16 mouse cellular contexts compared by ENCODE assay signal in the genomic region with DNA sequence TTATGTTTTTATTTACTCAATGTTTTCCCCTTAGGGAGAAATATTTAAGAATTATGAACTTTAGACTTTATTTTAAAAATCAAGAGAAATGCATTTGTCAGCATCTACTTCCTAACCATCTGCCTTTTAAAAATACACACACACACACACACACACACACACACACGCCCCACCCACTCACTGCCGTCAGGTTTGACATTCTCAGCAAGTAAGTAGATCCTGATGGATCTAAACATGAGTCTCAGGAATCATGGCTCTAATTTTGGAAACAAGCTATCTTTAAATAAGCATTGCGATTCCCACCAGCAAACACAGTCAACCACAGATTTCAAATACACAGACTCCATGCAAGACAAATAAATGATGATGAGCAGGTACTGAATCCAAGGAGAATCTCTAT.
A peak's percentile ranks its signal among the peaks of the same experiment; 100 is the strongest.
DNase-seq lines count a peak whose midpoint lies in the region; ATAC-seq and TF ChIP-seq lines count a peak whose summit lies in the region.
"Had no signal": no experiment of that assay in that cellular context is flagged by ENCODE, and none has a peak within 500 bp of the region (broad histone marks: within the 10 kb centered on the region; RNA-seq: fewer than 3 reads in every experiment).

No protein-coding gene starts in this region.

- no peak overlapping the region for H3K9ac ChIP-seq in heart, embryonic 11.5 days (ENCODE audit: low read depth, low read length)
- no peak overlapping the region for H3K9ac ChIP-seq in heart, adult 2 months (ENCODE audit: low read depth, low read length)
- peak overlapping the region; percentile 50; the same call in 1 of the 2 replicates for H3K9ac ChIP-seq in liver, embryonic 15.5 days
- H3K9ac ChIP-seq: embryonic facial prominence, embryonic 12.5 days had no signal

- intact Hi-C loops in heart, adult 2 months (cut with DNase I), result no loop called here

- no peak for TF ChIP-seq EP300 in heart, adult 2 months (IDR thresholded peaks at IDR 0.05; ENCODE audit: insufficient read depth, low read depth, low read length)

- no peaks in the 10 kb centered on the region for H3K27me3 ChIP-seq in heart, embryonic 11.5 days (ENCODE audit: control insufficient read depth, insufficient read depth, low read length)
- H3K27me3 ChIP-seq in heart, adult 2 months (ENCODE audit: control insufficient read depth, insufficient read depth, low read length), result no peaks in the 10 kb centered on the region
- no peaks in the 10 kb centered on the region for H3K27me3 ChIP-seq in liver, embryonic 15.5 days
- H3K27me3 ChIP-seq: embryonic facial prominence, embryonic 12.5 days had no signal

- no peak for TF ChIP-seq POLR2A in heart, adult 2 months (IDR thresholded peaks at IDR 0.05; ENCODE audit: insufficient read depth, low read depth, low read length)

- no peak for TF ChIP-seq CTCF in heart, adult 2 months (IDR thresholded peaks at IDR 0.05)

- H3K4me2 ChIP-seq in heart, embryonic 11.5 days, result peak overlapping the region; percentile 25
- H3K4me2 ChIP-seq in liver, embryonic 15.5 days, result peak overlapping the region; percentile 56
- H3K4me2 ChIP-seq: embryonic facial prominence, embryonic 12.5 days; midbrain, embryonic 11.5 days had no signal

- peaks cover 32% of the 10 kb centered on the region for H3K4me1 ChIP-seq in heart, embryonic 11.5 days (ENCODE audit: control insufficient read depth, insufficient read depth, low read length)
- H3K4me1 ChIP-seq in heart, adult 2 months (ENCODE audit: control insufficient read depth, insufficient read depth, low read length), result no peaks in the 10 kb centered on the region; the same call in 1 of the 2 replicates
- peaks cover 72% of the 10 kb centered on the region for H3K4me1 ChIP-seq in liver, embryonic 15.5 days (replicated peaks)

- DNase-seq in heart, adult 2 months, result no peak
- peak; percentile 51 to 61 for DNase-seq in right cerebral cortex, adult 2 months (ENCODE audit: low spot score in 2 of 2)
- no peak for DNase-seq in right cerebral cortex, postnatal 25 days
- DNase-seq in kidney, adult 11 months, result no peak
- no peak for DNase-seq in kidney, postnatal 10 days
- DNase-seq: adrenal gland, adult 8-10 months; cerebellum, adult 18-20 months; lung, adult 18-20 months; lung, postnatal 36 days; retina, postnatal 1 day; thymus, adult 18-20 months had no signal

- H3K79me2 ChIP-seq in heart, adult 2 months (replicated peaks; ENCODE audit: control insufficient read depth, insufficient read depth, low read length), result no peaks in the 10 kb centered on the region

- no peak overlapping the region; the same call in 1 of the 2 replicates for H3K4me3 ChIP-seq in heart, embryonic 11.5 days (ENCODE audit: low read depth, low read length)
- H3K4me3 ChIP-seq in heart, adult 2 months, result no peak overlapping the region
- H3K4me3 ChIP-seq in liver, embryonic 15.5 days (replicated peaks), result peak overlapping the region; percentile 60
- H3K4me3 ChIP-seq: embryonic facial prominence, embryonic 12.5 days had no signal

- H3K9me3 ChIP-seq in heart, embryonic 11.5 days (replicated peaks; ENCODE audit: control insufficient read depth, low read length), result no peaks in the 10 kb centered on the region
- H3K9me3 ChIP-seq in liver, embryonic 15.5 days (replicated peaks), result no peaks in the 10 kb centered on the region
- H3K9me3 ChIP-seq: embryonic facial prominence, embryonic 12.5 days had no signal

- H3K36me3 ChIP-seq in heart, embryonic 11.5 days (ENCODE audit: control insufficient read depth, insufficient read depth, low read length), result no peaks in the 10 kb centered on the region
- no peaks in the 10 kb centered on the region for H3K36me3 ChIP-seq in heart, adult 2 months (ENCODE audit: control insufficient read depth, insufficient read depth, low read length)
- H3K36me3 ChIP-seq in liver, embryonic 15.5 days (replicated peaks), result no peaks in the 10 kb centered on the region
- H3K36me3 ChIP-seq: embryonic facial prominence, embryonic 12.5 days had no signal

- ATAC-seq in heart, embryonic 11.5 days (replicated peaks; ENCODE audit: insufficient number of reproducible peaks, low FRiP score, low TSS enrichment), result no peak
- no peak for ATAC-seq in liver, embryonic 15.5 days (ENCODE audit: insufficient read depth)
- ATAC-seq: CD4-positive, CD25-positive, alpha-beta regulatory T cell, adult 4 months had no signal

- H3K27ac ChIP-seq in heart, embryonic 11.5 days (ENCODE audit: low read depth, low read length), result no peak overlapping the region
- no peak overlapping the region for H3K27ac ChIP-seq in heart, adult 2 months
- peak overlapping the region; percentile 62 for H3K27ac ChIP-seq in liver, embryonic 15.5 days (replicated peaks)
- H3K27ac ChIP-seq: embryonic facial prominence, embryonic 12.5 days had no signal

- 52% methylated on average over 3 of the region's 3 CpGs for WGBS in heart, embryonic 11.5 days (ENCODE audit: insufficient replicate concordance)
- 65% methylated on average over 3 of the region's 3 CpGs for WGBS in heart, adult 2 months
- 61% methylated on average over 3 of the region's 3 CpGs for WGBS in liver, embryonic 15.5 days (ENCODE audit: insufficient replicate concordance)

Comparison
In these comparisons a context has a peak if more than half of its experiments do, and no peak if none do; other contexts are left out.
1. DNase-seq: peak in right cerebral cortex, adult 2 months (2 of 2); none in heart, adult 2 months (0 of 2), right cerebral cortex, postnatal 25 days (single experiment), kidney, adult 11 months (single experiment) and kidney, postnatal 10 days (single experiment).